Mouse (Mus musculus): ENCODE results near the gene Nabp1. TPM values are rescaled to one million over a fixed set of nuclear protein-coding genes. Genes with fewer than 3 reads are reported as not detected.

Gene Nabp1
- total and polyA plus RNA-seq, 3 experiments: 5.4 to 10.0 TPM; not detected in 1

DNA sequence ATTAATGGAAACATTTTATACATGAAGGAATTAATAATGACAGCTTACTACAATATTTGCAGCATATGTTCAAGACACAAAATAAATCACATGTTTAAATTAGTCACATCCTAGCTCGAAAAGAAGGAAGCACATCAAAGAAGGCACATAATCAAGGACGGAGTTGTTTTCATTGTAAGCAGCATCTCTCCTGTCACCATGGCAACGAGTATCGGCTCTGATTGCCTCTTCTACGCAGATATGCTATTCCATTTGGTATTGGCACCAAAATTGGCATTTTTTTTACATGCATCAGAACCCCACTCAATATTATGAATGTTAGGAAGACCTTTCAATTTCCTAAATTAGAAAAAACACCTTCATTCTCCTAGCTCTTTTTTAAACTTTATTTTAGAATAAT is 59.5 kb downstream of the Nabp1 start:
- TF ChIP-seq BHLHE40 (IDR thresholded peaks at IDR 0.05; ENCODE audit: borderline replicate concordance, low read depth, low read length) (no peak), NRF1 (IDR thresholded peaks at IDR 0.05; ENCODE audit: insufficient read depth, low read depth, low read length, poor library complexity, severe bottlenecking) (no peak), SMC3 (IDR thresholded peaks at IDR 0.05; ENCODE audit: low read depth, low read length) (no peak), MAX (IDR thresholded peaks at IDR 0.05; ENCODE audit: low read length) (no peak), E2F4 (IDR thresholded peaks at IDR 0.05; ENCODE audit: borderline replicate concordance, low read depth, low read length) (no peak), RAD21 (IDR thresholded peaks at IDR 0.05; ENCODE audit: low read depth, low read length) (no peak), RCOR1 (IDR thresholded peaks at IDR 0.05; ENCODE audit: low read depth, low read length) (no peak), HCFC1 (IDR thresholded peaks at IDR 0.05; ENCODE audit: low read depth, low read length) (no peak), USF1 (IDR thresholded peaks at IDR 0.05; ENCODE audit: low read depth, low read length) (no peak), ZNF384 (IDR thresholded peaks at IDR 0.05; ENCODE audit: low read depth, low read length) (no peak), UBTF (IDR thresholded peaks at IDR 0.05; ENCODE audit: borderline replicate concordance, insufficient read depth, low read depth, low read length) (no peak), POLR2AphosphoS2 (IDR thresholded peaks at IDR 0.05; ENCODE audit: low read length) (no peak), CHD1 (IDR thresholded peaks at IDR 0.05; ENCODE audit: low read depth, low read length) (no peak), TAL1 (IDR thresholded peaks at IDR 0.05; ENCODE audit: low read length) (no peak), MAZ (IDR thresholded peaks at IDR 0.05; ENCODE audit: low read depth, low read length) (no peak), JUND (IDR thresholded peaks at IDR 0.05; ENCODE audit: low read depth, low read length) (no peak)

More for the DNA sequence above, 59.5 kb downstream of the Nabp1 start:
- no peak overlapping the region for H3K9ac ChIP-seq (ENCODE audit: control insufficient read depth, low read depth, low read length, poor library complexity, severe bottlenecking)
- no peak overlapping the region for H3K27ac ChIP-seq (ENCODE audit: control insufficient read depth, low read depth, low read length)
- H3K9me3 ChIP-seq (replicated peaks; ENCODE audit: insufficient read depth, low read length): no peaks in the 10 kb centered on the region
- no peak for DNase-seq (ENCODE audit: low read depth, low spot score)
- no peaks in the 10 kb centered on the region for H3K4me1 ChIP-seq (ENCODE audit: control insufficient read depth in 1 of 2, insufficient read depth in 2 of 2, low read length in 2 of 2)
- H3K36me3 ChIP-seq (ENCODE audit: control insufficient read depth in 1 of 2, insufficient read depth in 2 of 2, low read length in 2 of 2): no peaks in the 10 kb centered on the region
- H3K4me3 ChIP-seq (ENCODE audit: control insufficient read depth in 1 of 2, insufficient read depth in 1 of 2, low read depth in 2 of 2, low read length in 2 of 2): no peak overlapping the region
- H3K27me3 ChIP-seq (ENCODE audit: control insufficient read depth in 1 of 2, insufficient read depth in 2 of 2, low read length in 2 of 2): no peaks in the 10 kb centered on the region
- no peaks in the 10 kb centered on the region for H3K79me2 ChIP-seq (ENCODE audit: control insufficient read depth, insufficient read depth, low read length, poor library complexity)

Other genes with a start within 250 kb of the Nabp1 start
- not detected in 2 replicates for gene Cavin2, start 189.3 kb downstream of the Nabp1 start, total RNA-seq (2012; rRNA removed)
- not detected for gene Cavin2, start 189.3 kb downstream of the Nabp1 start, polyA plus RNA-seq (2012; ENCODE audit: insufficient read depth in 1 of 2, insufficient read length in 2 of 2, low read depth in 1 of 2, low replicate concordance in 2 of 2, missing spikeins in 1 of 2)

Measured in MEL (cell line).